Mouse (Mus musculus): ENCODE measurements at regions not wholly inside any gene's neighbourhood (a gene's known extent, or its start where the extent isn't known, plus 50 kb on each side); places are given as distances from the start of the nearest gene placed in this dataset.
A peak's percentile ranks its signal among the peaks of the same experiment; 100 is the strongest.

GRCm38 (mm10) chr17:14144082-14144481, 60.0 kb downstream of the Dact2 start:
- ATAC-seq (ENCODE audit: low FRiP score, low TSS enrichment) (peak; percentile 52; the same call in 1 of the 2 replicates), DNase-seq (ENCODE audit: low spot score) (no peak)
- Histone ChIP-seq H3K4me3 (ENCODE audit: low read depth, low read length) (no peak overlapping the region), H3K9ac (ENCODE audit: low read length) (no peak overlapping the region), H3K36me3 (ENCODE audit: control insufficient read depth, insufficient read depth, low read length) (no peaks in the 10 kb centered on the region), H3K4me2 (replicated peaks; ENCODE audit: low read depth) (no peak overlapping the region), H3K4me1 (replicated peaks; ENCODE audit: control insufficient read depth, insufficient read depth) (no peaks in the 10 kb centered on the region), H3K9me3 (ENCODE audit: control insufficient read depth, low read length) (no peaks in the 10 kb centered on the region), H3K27ac (replicated peaks) (no peak overlapping the region), H3K27me3 (ENCODE audit: control insufficient read depth, insufficient read depth, low read length) (no peaks in the 10 kb centered on the region)
- TF ChIP-seq EP300 (optimal IDR thresholded peaks at IDR 0.05) (no peak), CTCF (IDR thresholded peaks at IDR 0.05; ENCODE audit: low read depth) (no peak)
- 48% methylated on average over 7 of the region's 7 CpGs for WGBS

GRCm38 (mm10) chr17:14141669-14142068, 62.4 kb downstream of the Dact2 start:
- Histone ChIP-seq H3K27ac (replicated peaks) (no peak overlapping the region), H3K4me1 (replicated peaks; ENCODE audit: control insufficient read depth, insufficient read depth) (no peaks in the 10 kb centered on the region), H3K4me3 (ENCODE audit: low read depth, low read length) (no peak overlapping the region), H3K9me3 (ENCODE audit: control insufficient read depth, low read length) (no peaks in the 10 kb centered on the region), H3K9ac (ENCODE audit: low read length) (no peak overlapping the region), H3K4me2 (replicated peaks; ENCODE audit: low read depth) (no peak overlapping the region), H3K36me3 (ENCODE audit: control insufficient read depth, insufficient read depth, low read length) (no peaks in the 10 kb centered on the region), H3K27me3 (ENCODE audit: control insufficient read depth, insufficient read depth, low read length) (no peaks in the 10 kb centered on the region; the same call in 1 of the 2 replicates)
- ATAC-seq (ENCODE audit: low FRiP score, low TSS enrichment): no peak
- no peak for TF ChIP-seq EP300 (optimal IDR thresholded peaks at IDR 0.05)
- TF ChIP-seq CTCF (IDR thresholded peaks at IDR 0.05; ENCODE audit: low read depth): no peak
- DNase-seq (ENCODE audit: low spot score): no peak
- 83% methylated on average over 5 of the region's 5 CpGs for WGBS

- Histone ChIP-seq H3K9me3 (ENCODE audit: control insufficient read depth, low read length) (no peaks in the 10 kb centered on the region), H3K9ac (ENCODE audit: low read length) (no peak overlapping the region), H3K4me2 (replicated peaks; ENCODE audit: low read depth) (no peak overlapping the region), H3K36me3 (ENCODE audit: control insufficient read depth, insufficient read depth, low read length) (no peaks in the 10 kb centered on the region), H3K27ac (replicated peaks) (no peak overlapping the region), H3K4me3 (ENCODE audit: low read depth, low read length) (no peak overlapping the region), H3K27me3 (ENCODE audit: control insufficient read depth, insufficient read depth, low read length) (no peaks in the 10 kb centered on the region; the same call in 1 of the 2 replicates), H3K4me1 (replicated peaks; ENCODE audit: control insufficient read depth, insufficient read depth) (no peaks in the 10 kb centered on the region)
- WGBS: 61% methylated on average over 2 of the region's 2 CpGs
- ATAC-seq (ENCODE audit: low FRiP score, low TSS enrichment) (no peak), DNase-seq (ENCODE audit: low spot score) (no peak)
- TF ChIP-seq EP300 (optimal IDR thresholded peaks at IDR 0.05) (no peak), CTCF (IDR thresholded peaks at IDR 0.05; ENCODE audit: low read depth) (no peak)
These were observed 63.8 kb downstream of the Dact2 start for GRCm38 (mm10) chr17:14140266-14140665.

GRCm38 (mm10) chr17:14138941-14139340, 65.2 kb downstream of the Dact2 start:
- ATAC-seq (ENCODE audit: low FRiP score, low TSS enrichment): no peak
- DNase-seq (ENCODE audit: low spot score): no peak
- 71% methylated on average over 5 of the region's 5 CpGs for WGBS
- Histone ChIP-seq H3K27ac (replicated peaks) (no peak overlapping the region), H3K36me3 (ENCODE audit: control insufficient read depth, insufficient read depth, low read length) (no peaks in the 10 kb centered on the region), H3K4me1 (replicated peaks; ENCODE audit: control insufficient read depth, insufficient read depth) (no peaks in the 10 kb centered on the region), H3K9me3 (ENCODE audit: control insufficient read depth, low read length) (no peaks in the 10 kb centered on the region), H3K27me3 (ENCODE audit: control insufficient read depth, insufficient read depth, low read length) (no peaks in the 10 kb centered on the region; the same call in 1 of the 2 replicates), H3K4me2 (replicated peaks; ENCODE audit: low read depth) (no peak overlapping the region), H3K9ac (ENCODE audit: low read length) (no peak overlapping the region), H3K4me3 (ENCODE audit: low read depth, low read length) (no peak overlapping the region)
- TF ChIP-seq CTCF (IDR thresholded peaks at IDR 0.05; ENCODE audit: low read depth): no peak
- no peak for TF ChIP-seq EP300 (optimal IDR thresholded peaks at IDR 0.05)

GRCm38 (mm10) chr17:14136702-14137315, 67.3 kb downstream of the Dact2 start:
- no peaks in the 10 kb centered on the region for H3K4me1 ChIP-seq (replicated peaks; ENCODE audit: control insufficient read depth, insufficient read depth)
- H3K9me3 ChIP-seq (ENCODE audit: control insufficient read depth, low read length): no peaks in the 10 kb centered on the region
- WGBS: 59% methylated on average over 6 of the region's 6 CpGs
- ATAC-seq (ENCODE audit: low FRiP score, low TSS enrichment) (no peak), DNase-seq (ENCODE audit: low spot score) (peak; percentile 72)
- TF ChIP-seq CTCF (IDR thresholded peaks at IDR 0.05; ENCODE audit: low read depth) (peak; percentile 69), EP300 (optimal IDR thresholded peaks at IDR 0.05) (no peak)
- no peak overlapping the region for H3K4me3 ChIP-seq (ENCODE audit: low read depth, low read length)
- no peak overlapping the region for H3K9ac ChIP-seq (ENCODE audit: low read length)
- no peak overlapping the region for H3K27ac ChIP-seq (replicated peaks)
- H3K27me3 ChIP-seq (ENCODE audit: control insufficient read depth, insufficient read depth, low read length): no peaks in the 10 kb centered on the region; the same call in 1 of the 2 replicates
- H3K36me3 ChIP-seq (ENCODE audit: control insufficient read depth, insufficient read depth, low read length): no peaks in the 10 kb centered on the region
- no peak overlapping the region for H3K4me2 ChIP-seq (replicated peaks; ENCODE audit: low read depth)

GRCm38 (mm10) chr17:14134604-14135003, 69.5 kb downstream of the Dact2 start:
- TF ChIP-seq CTCF (IDR thresholded peaks at IDR 0.05; ENCODE audit: low read depth) (no peak), EP300 (optimal IDR thresholded peaks at IDR 0.05) (no peak)

More at GRCm38 (mm10) chr17:14134604-14135003, 69.5 kb downstream of the Dact2 start:
- Histone ChIP-seq H3K4me1 (replicated peaks; ENCODE audit: control insufficient read depth, insufficient read depth) (no peaks in the 10 kb centered on the region), H3K36me3 (ENCODE audit: control insufficient read depth, insufficient read depth, low read length) (no peaks in the 10 kb centered on the region), H3K27ac (replicated peaks) (no peak overlapping the region), H3K4me2 (replicated peaks; ENCODE audit: low read depth) (no peak overlapping the region), H3K9ac (ENCODE audit: low read length) (no peak overlapping the region), H3K9me3 (ENCODE audit: control insufficient read depth, low read length) (no peaks in the 10 kb centered on the region), H3K4me3 (ENCODE audit: low read depth, low read length) (no peak overlapping the region), H3K27me3 (ENCODE audit: control insufficient read depth, insufficient read depth, low read length) (no peaks in the 10 kb centered on the region; the same call in 1 of the 2 replicates)
- WGBS: 54% methylated on average over 3 of the region's 3 CpGs
- no peak for ATAC-seq (ENCODE audit: low FRiP score, low TSS enrichment)
- no peak for DNase-seq (ENCODE audit: low spot score)

Data from stomach, postnatal 0 days (tissue).